Mouse (Mus musculus) neutrophil, adult 5-6 weeks (primary cell): Measurements from ENCODE around the gene Fam187b. TPM values are rescaled to one million over a fixed set of nuclear protein-coding genes. Genes with fewer than 3 reads are reported as not detected.

Experiments used
- total RNA-seq: library from RNA; stranded (forward); fragments of 200-1000 nt; gene quantifications from 2 replicates; pipeline ENCODE4 v1.2.3, GENCODE M21; 2017

Gene Fam187b
- total RNA-seq, 1 experiment from 2014 or later = 1.4 TPM

Other genes with a start within 250 kb of the Fam187b start
- gene Tmem147, start 244.2 kb upstream of the Fam187b start, total RNA-seq = 8.3 and 15.1 TPM in 2 replicates
- gene Gapdhs, start 230.1 kb upstream of the Fam187b start, total RNA-seq = not detected in 2 replicates
- 2.0 and 5.8 TPM in 2 replicates for gene Sbsn, start 222.3 kb upstream of the Fam187b start, total RNA-seq
- gene Dmkn, start 210.0 kb upstream of the Fam187b start, total RNA-seq = not detected in 2 replicates
- gene Krtdap, start 185.9 kb upstream of the Fam187b start, total RNA-seq = not detected in 2 replicates
- 0.35 and 0.37 TPM in 2 replicates for gene Ffar2, start 150.0 kb upstream of the Fam187b start, total RNA-seq
- gene Ffar3, start 117.6 kb upstream of the Fam187b start, total RNA-seq = 0.70 and 0.98 TPM in 2 replicates
- 25.6 and 25.8 TPM in 2 replicates for gene Ffar1, start 112.2 kb upstream of the Fam187b start, total RNA-seq
- gene Cd22, start 93.4 kb upstream of the Fam187b start, total RNA-seq = 493 and 656 TPM in 2 replicates
- gene Mag, start 58.9 kb upstream of the Fam187b start, total RNA-seq = 0.49 and 0.70 TPM in 2 replicates
- gene Hamp2, start 49.1 kb upstream of the Fam187b start, total RNA-seq = not detected in 2 replicates
- gene Hamp, start 29.8 kb upstream of the Fam187b start, total RNA-seq = not detected in 2 replicates
- 178 and 186 TPM in 2 replicates for gene Usf2, start 17.0 kb upstream of the Fam187b start, total RNA-seq
- gene Lsr, start 326 bp upstream of the Fam187b start, total RNA-seq = 1.4 and 1.5 TPM in 2 replicates
- 1,836 and 1,901 TPM in 2 replicates for gene Fxyd5, start 68.7 kb downstream of the Fam187b start, total RNA-seq
- 0.86 and 2.0 TPM in 2 replicates for gene Fxyd7, start 77.7 kb downstream of the Fam187b start, total RNA-seq
- not detected in 2 replicates for gene Fxyd1, start 83.4 kb downstream of the Fam187b start, total RNA-seq
- 0.12 and 1.1 TPM in 2 replicates for gene Lgi4, start 85.6 kb downstream of the Fam187b start, total RNA-seq
- gene Fxyd3, start 102.9 kb downstream of the Fam187b start, total RNA-seq = not detected in 2 replicates
- 1.2 TPM in 1 of 2 replicates, not detected in the other for gene Hpn, start 141.5 kb downstream of the Fam187b start, total RNA-seq
- gene Scn1b, start 153.2 kb downstream of the Fam187b start, total RNA-seq = 2.0 TPM in 1 of 2 replicates, not detected in the other
- gene Gramd1a, start 182.1 kb downstream of the Fam187b start, total RNA-seq = 187 and 202 TPM in 2 replicates